Mouse (Mus musculus) olfactory bulb, adult 2 months (tissue): ENCODE measurements at regions not wholly inside any gene's neighbourhood (a gene's known extent, or its start where the extent isn't known, plus 50 kb on each side); places are given as distances from the start of the nearest gene placed in this dataset.

ENCODE experiments used
- H3K27ac ChIP-seq: fragments of 200-500 bp; 2 replicates; pipeline ENCODE4 v1.5.1; 2012; ENCODE audit warnings: low read depth, low read length; ENCODE audit not compliant: insufficient read depth
- H3K4me1 ChIP-seq: fragments of 200-500 bp; 2 replicates; pipeline ENCODE4 v1.6.1; 2012; ENCODE audit warnings: low read length; ENCODE audit not compliant: control insufficient read depth, insufficient read depth
- H3K4me3 ChIP-seq: fragments of 200-500 bp; 2 replicates; pipeline ENCODE4 v1.5.1; 2012; ENCODE audit warnings: mild to moderate bottlenecking, low read depth, low read length, moderate library complexity; ENCODE audit not compliant: insufficient read depth
- CTCF ChIP-seq: fragments of 200-500 bp; IDR thresholded peaks from 2 replicates; pipeline ENCODE4 v1.5.1; 2012; ENCODE audit warnings: low read depth, mild to moderate bottlenecking, low read length, moderate library complexity; ENCODE audit not compliant: insufficient read depth
- POLR2A ChIP-seq: fragments of 200-500 bp; IDR thresholded peaks from 2 replicates; pipeline ENCODE4 v1.6.1; 2012; ENCODE audit warnings: mild to moderate bottlenecking, low read depth, low read length, moderate library complexity; ENCODE audit not compliant: insufficient read depth
- WGBS: fragments of 180-500 bp; shearing (Covaris S2); methylation state at CpG from one replicate; pipeline ENCODE4 v1.1.7; 2018; 5-methylcytosine and 5-hydroxymethylcytosine counted together

DNA sequence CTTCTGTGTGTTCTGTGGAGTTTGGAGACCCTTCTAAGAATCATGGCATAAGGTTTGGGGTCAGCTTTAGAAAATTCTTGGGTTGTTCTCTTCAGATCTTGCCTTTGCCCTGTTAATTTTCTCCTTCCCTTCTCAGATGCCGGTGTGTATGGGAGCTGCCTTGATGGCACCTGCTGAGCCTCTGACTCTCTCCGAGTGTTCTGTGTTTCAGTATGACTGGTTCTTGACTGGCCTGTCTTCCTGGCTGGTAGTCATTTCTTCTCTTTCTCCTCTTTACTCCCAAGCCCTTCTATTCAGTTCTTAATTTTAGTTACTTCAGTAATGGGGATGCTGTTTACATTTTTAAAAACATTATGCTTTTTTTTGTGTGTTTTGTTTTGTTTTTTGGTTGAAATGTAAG, 152.1 kb upstream of the Ubr2 start:
- Histone ChIP-seq H3K4me3 (no peak overlapping the region), H3K4me1 (peaks cover 6% of the 10 kb centered on the region), H3K27ac (no peak overlapping the region)
- WGBS, result 48% methylated on average over 2 of the region's 2 CpGs
- TF ChIP-seq CTCF, result no peak

DNA sequence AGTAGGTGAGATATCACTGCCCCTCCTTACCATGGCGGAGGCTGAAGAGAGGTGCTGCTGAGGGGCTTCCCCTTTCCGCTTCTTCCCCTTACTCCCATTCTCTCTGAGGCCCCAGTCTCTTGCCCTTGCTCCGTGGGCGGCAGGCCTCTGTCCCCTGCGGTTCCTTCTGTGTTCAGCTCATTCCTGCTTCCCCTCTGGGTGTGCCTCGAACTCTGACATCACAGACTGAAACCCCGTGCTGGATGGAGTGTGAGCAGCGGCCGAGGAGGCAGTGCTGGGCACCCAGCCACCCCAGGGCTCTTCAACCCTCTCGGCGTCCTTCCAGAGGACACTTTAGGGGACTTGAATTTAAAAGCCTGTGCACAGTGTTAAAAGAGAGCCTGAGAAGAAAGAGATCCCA, 145.9 kb upstream of the Ubr2 start:
- no peak overlapping the region for H3K4me3 ChIP-seq
- 54% methylated on average over 11 of the region's 11 CpGs for WGBS
- H3K4me1 ChIP-seq, result peaks cover 12% of the 10 kb centered on the region
- H3K27ac ChIP-seq, result peak overlapping the region; percentile 0; the same call in 1 of the 2 replicates
- TF ChIP-seq CTCF (no peak), POLR2A (no peak)

- H3K27ac ChIP-seq, result peak overlapping the region; percentile 90
- H3K4me1 ChIP-seq, result peaks cover 24% of the 10 kb centered on the region
- TF ChIP-seq POLR2A (no peak), CTCF (no peak)
- H3K4me3 ChIP-seq, result peak overlapping the region; percentile 33
- 4% methylated on average over 20 of the region's 20 CpGs for WGBS
Observed at GRCm38 (mm10) chr17:47151557-47152278, 141.4 kb upstream of the Ubr2 start.

DNA sequence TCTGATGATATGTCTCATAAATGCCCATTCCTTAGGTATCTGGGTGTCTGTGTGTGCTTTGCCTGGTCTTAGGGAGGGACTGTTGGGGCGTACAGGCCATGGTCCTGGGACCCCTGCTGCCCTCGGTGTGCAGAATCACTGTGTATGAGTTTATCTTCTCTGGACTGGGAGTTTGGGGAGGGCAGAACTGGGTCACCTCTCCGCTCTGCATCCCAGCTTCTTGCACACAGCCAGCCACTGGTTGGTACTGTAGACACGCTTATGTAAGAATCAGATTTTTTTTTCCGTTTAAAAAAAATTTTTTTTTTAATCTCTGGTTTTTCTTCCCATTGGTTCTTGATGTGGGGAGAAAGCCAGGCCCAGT, 140.8 kb upstream of the Ubr2 start:
- Histone ChIP-seq H3K4me1 (peaks cover 21% of the 10 kb centered on the region), H3K4me3 (0 out of 2 replicates have a peak overlapping the region, but pooled peaks have one; percentile 33), H3K27ac (peak overlapping the region; percentile 90)
- TF ChIP-seq POLR2A, result no peak
- TF ChIP-seq CTCF, result no peak
- 36% methylated on average over 5 of the region's 5 CpGs for WGBS

DNA sequence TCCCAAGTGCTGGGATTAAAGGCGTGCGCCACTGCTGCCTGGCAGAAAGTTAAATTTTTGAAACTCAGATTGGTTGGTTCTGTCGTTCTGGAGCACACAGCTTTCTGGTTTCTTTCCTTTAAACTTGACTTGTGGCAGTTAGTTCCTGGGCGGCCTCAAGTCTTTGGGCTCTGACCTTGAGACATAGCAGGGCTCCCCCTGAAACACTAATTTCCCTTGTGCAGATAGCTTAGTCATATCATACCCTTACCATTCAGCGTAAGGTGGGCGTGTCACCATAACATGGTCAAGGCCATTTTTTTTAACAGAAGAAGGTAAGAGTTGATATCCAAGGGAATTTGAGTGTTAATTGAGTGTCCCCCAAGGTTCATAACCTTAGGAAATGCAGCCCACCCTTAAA, 140.3 kb upstream of the Ubr2 start:
- WGBS, result 88% methylated on average over 6 of the region's 6 CpGs
- Histone ChIP-seq H3K4me1 (peaks cover 23% of the 10 kb centered on the region), H3K4me3 (no peak overlapping the region), H3K27ac (peak overlapping the region; percentile 90; the same call in 1 of the 2 replicates)
- no peak for TF ChIP-seq CTCF
- TF ChIP-seq POLR2A, result no peak

GRCm38 (mm10) chr17:47149662-47150061, 139.3 kb upstream of the Ubr2 start:
- TF ChIP-seq CTCF (no peak), POLR2A (no peak)
- no peak overlapping the region for H3K4me3 ChIP-seq
- no peak overlapping the region for H3K27ac ChIP-seq
- H3K4me1 ChIP-seq, result peaks cover 32% of the 10 kb centered on the region
- WGBS, result 73% methylated on average over 13 of the region's 13 CpGs

GRCm38 (mm10) chr17:47149158-47149557, 138.8 kb upstream of the Ubr2 start:
- peaks cover 32% of the 10 kb centered on the region for H3K4me1 ChIP-seq
- H3K27ac ChIP-seq, result no peak overlapping the region
- TF ChIP-seq POLR2A, result no peak
- no peak for TF ChIP-seq CTCF
- no peak overlapping the region for H3K4me3 ChIP-seq
- WGBS, result 89% methylated on average over 9 of the region's 9 CpGs

- no peak for TF ChIP-seq POLR2A
- no peak for TF ChIP-seq CTCF
- Histone ChIP-seq H3K4me1 (peaks cover 33% of the 10 kb centered on the region), H3K27ac (no peak overlapping the region), H3K4me3 (no peak overlapping the region)
- 95% methylated on average over 4 of the region's 4 CpGs for WGBS
Observed at GRCm38 (mm10) chr17:47146640-47147039, 136.3 kb upstream of the Ubr2 start.

DNA sequence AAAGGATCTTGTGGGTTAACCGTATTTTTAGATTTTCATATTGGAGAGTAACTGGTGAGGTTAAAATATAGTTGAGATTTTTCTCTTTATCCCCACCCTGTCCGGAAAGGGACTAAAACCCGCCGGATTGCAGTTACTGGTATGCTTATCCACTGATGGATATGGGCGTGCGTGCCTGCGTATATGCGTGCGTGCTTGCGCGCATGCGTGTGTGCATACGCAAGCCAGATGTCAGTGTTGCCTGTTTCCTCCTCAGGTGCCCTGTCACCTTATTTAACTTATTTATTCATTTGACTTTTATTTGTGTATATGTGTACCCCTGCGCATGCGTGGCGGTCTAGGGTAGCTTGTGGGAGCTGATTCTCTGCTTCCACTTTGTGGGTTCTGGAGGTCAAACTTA, 135.2 kb upstream of the Ubr2 start:
- Histone ChIP-seq H3K27ac (0 out of 2 replicates have a peak overlapping the region, but pooled peaks have one; percentile 33), H3K4me3 (no peak overlapping the region), H3K4me1 (peaks cover 29% of the 10 kb centered on the region)
- TF ChIP-seq POLR2A (no peak), CTCF (no peak)
- 96% methylated on average over 16 of the region's 16 CpGs for WGBS

- 43% methylated on average over 9 of the region's 9 CpGs for WGBS
- H3K4me3 ChIP-seq, result peak overlapping the region; percentile 22; the same call in 1 of the 2 replicates
- TF ChIP-seq POLR2A (no peak), CTCF (no peak)
- peak overlapping the region; percentile 33; the same call in 1 of the 2 replicates for H3K27ac ChIP-seq
- peaks cover 28% of the 10 kb centered on the region for H3K4me1 ChIP-seq
Observed at GRCm38 (mm10) chr17:47144996-47145395, 134.6 kb upstream of the Ubr2 start.
